Mouse (Mus musculus) right cerebral cortex, postnatal 14 days (tissue): ENCODE data around the gene Egln2.

ENCODE experiments used
- DNase-seq: peaks from one replicate; pipeline ENCODE4 v3.0.0; 2022

Egln2 gene

GRCm38 (mm10) chr7:27130521-27131370 is 35.9 kb downstream of the Egln2 start:
- DNase-seq: no peak

- no peak for DNase-seq
These were observed 36.8 kb downstream of the Egln2 start for GRCm38 (mm10) chr7:27129811-27130210.

- no peak for DNase-seq
These were observed 37.7 kb downstream of the Egln2 start for GRCm38 (mm10) chr7:27128946-27129345.

- DNase-seq: peak; percentile 44
These were observed 38.4 kb downstream of the Egln2 start for GRCm38 (mm10) chr7:27128162-27128561.

- DNase-seq: no peak
These were observed 41.6 kb downstream of the Egln2 start for GRCm38 (mm10) chr7:27124969-27125368.

- no peak for DNase-seq
These were observed 42.2 kb downstream of the Egln2 start for GRCm38 (mm10) chr7:27124305-27124832.

- DNase-seq: no peak
These were observed 46.9 kb downstream of the Egln2 start, which contains the start of gene Cyp2f2 for GRCm38 (mm10) chr7:27119676-27120075. Gene Cyp2f2, plus strand, starts transcription at chr7:27119909.

- no peak for DNase-seq
These were observed 48.5 kb downstream of the Egln2 start for GRCm38 (mm10) chr7:27118033-27118511.

GRCm38 (mm10) chr7:27111987-27112386 is 54.6 kb downstream of the Egln2 start:
- DNase-seq: no peak

- no peak for DNase-seq
These were observed 55.6 kb downstream of the Egln2 start for GRCm38 (mm10) chr7:27111038-27111437.

- no peak for DNase-seq
These were observed 56.3 kb downstream of the Egln2 start for GRCm38 (mm10) chr7:27110327-27110726.
